Mouse (Mus musculus): ENCODE measurements around the gene Rflna.

DNA sequence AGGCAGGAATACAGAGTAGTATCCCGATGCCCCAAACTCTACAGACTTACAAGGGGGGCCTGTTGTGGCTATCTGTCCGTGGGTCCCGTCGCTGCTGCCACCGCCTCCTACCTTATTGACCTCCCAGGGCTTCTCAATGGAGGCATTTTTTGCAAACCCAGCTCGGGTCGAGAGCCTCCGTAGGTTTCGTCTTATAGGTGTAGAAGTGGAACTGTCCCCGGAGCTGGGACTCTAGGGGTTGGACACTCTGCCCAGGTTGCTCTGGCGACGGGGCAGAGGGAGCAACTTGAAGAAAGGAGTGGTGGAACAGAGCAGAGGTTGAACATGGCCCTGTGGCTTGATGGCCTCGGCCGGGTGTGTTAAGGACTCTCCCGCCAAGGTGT lies 843 bp downstream of the Rflna start:
- TF ChIP-seq CTCF (IDR thresholded peaks at IDR 0.05; ENCODE audit: low read depth, low read length) (no peak), POLR2A (IDR thresholded peaks at IDR 0.05; ENCODE audit: borderline replicate concordance, low read depth, low read length) (no peak)
